Mouse (Mus musculus) CD4-positive helper T cell, adult 2 months (primary cell): ENCODE results near the gene Tgtp2.
"Not testable (repeated sequence)": the region's sequence is repeated elsewhere in the genome, so short reads cannot be mapped to it uniquely, and the experiment has no call there.

Experiments used
- DNase-seq: peaks from one replicate; pipeline ENCODE4 v3.0.0-alpha.2; 2012; ENCODE audit warnings: low read depth, missing footprints, low spot score

The Tgtp2 gene

GRCm38 (mm10) chr11:49086858-49087361, 22.9 kb upstream of the Tgtp2 start:
- peak; percentile 68 for DNase-seq

GRCm38 (mm10) chr11:49084875-49085274, 20.9 kb upstream of the Tgtp2 start:
- peak; percentile 75 for DNase-seq

GRCm38 (mm10) chr11:49084385-49084784, 20.4 kb upstream of the Tgtp2 start:
- no peak for DNase-seq

GRCm38 (mm10) chr11:49083808-49084207, 19.8 kb upstream of the Tgtp2 start:
- DNase-seq, result no peak

GRCm38 (mm10) chr11:49083146-49083545, 19.1 kb upstream of the Tgtp2 start:
- peak; percentile 68 for DNase-seq

GRCm38 (mm10) chr11:49081886-49082285, 17.9 kb upstream of the Tgtp2 start:
- DNase-seq, result no peak

- DNase-seq, result peak; percentile 70
These were observed 17.4 kb upstream of the Tgtp2 start for GRCm38 (mm10) chr11:49081356-49081755.

GRCm38 (mm10) chr11:49080636-49081035, 16.6 kb upstream of the Tgtp2 start:
- DNase-seq, result no peak

GRCm38 (mm10) chr11:49078719-49079118, 14.7 kb upstream of the Tgtp2 start:
- DNase-seq, result no peak

- DNase-seq, result no peak
These were observed 13.0 kb upstream of the Tgtp2 start for GRCm38 (mm10) chr11:49077012-49077411.

GRCm38 (mm10) chr11:49076001-49076757, 12.2 kb upstream of the Tgtp2 start, which contains the start of gene Ifi47:
Gene Ifi47, plus strand, starts transcription at chr11:49076587.
- DNase-seq, result not testable (repeated sequence)

GRCm38 (mm10) chr11:49068358-49068757, 4.4 kb upstream of the Tgtp2 start:
- no peak for DNase-seq

GRCm38 (mm10) chr11:49061865-49062264, 2.1 kb downstream of the Tgtp2 start:
- peak; percentile 38 for DNase-seq

- not testable (repeated sequence) for DNase-seq
These were observed 3.9 kb downstream of the Tgtp2 start for GRCm38 (mm10) chr11:49060061-49060460.

GRCm38 (mm10) chr11:49051894-49052293, 12.1 kb downstream of the Tgtp2 start:
- not testable (repeated sequence) for DNase-seq

- DNase-seq, result peak; percentile 55
These were observed 12.7 kb downstream of the Tgtp2 start, which contains the start of gene 9930111J21Rik2 for GRCm38 (mm10) chr11:49051093-49051891. Gene 9930111J21Rik2, minus strand, starts transcription at chr11:49051242.

- not testable (repeated sequence) for DNase-seq
These were observed 13.9 kb downstream of the Tgtp2 start for GRCm38 (mm10) chr11:49050064-49050463.

- not testable (repeated sequence) for DNase-seq
These were observed 51.9 kb downstream of the Tgtp2 start for GRCm38 (mm10) chr11:49012074-49012473.
